Mouse (Mus musculus) hematopoietic stem cell, adult 5-6 weeks (primary cell): ENCODE results near the gene Rpa1. TPM values are rescaled to one million over a fixed set of nuclear protein-coding genes. Genes with fewer than 3 reads are reported as not detected.
A peak's percentile ranks its signal among the peaks of the same experiment; 100 is the strongest.
"Not testable (repeated sequence)": the region's sequence is repeated elsewhere in the genome, so short reads cannot be mapped to it uniquely, and the experiment has no call there.

Experiments used
- ATAC-seq, 2 experiments: fragments of 125-278 bp in 1 of 2; replicated peaks in 1 of 2; 2 replicates each; pipeline ENCODE4 v1.8.0; 2016 to 2017; ENCODE audit warnings: inconsistent platforms in 2 of 2, mild to moderate bottlenecking in 2 of 2, moderate number of reproducible peaks in 2 of 2, low read depth in 1 of 2, moderate TSS enrichment in 1 of 2; ENCODE audit not compliant: low FRiP score in 2 of 2, poor library complexity in 2 of 2, severe bottlenecking in 2 of 2, insufficient read depth in 1 of 2, low TSS enrichment in 1 of 2
- total RNA-seq: library from RNA; stranded (forward); fragments of 172-1452, 232-1000 nt; gene quantifications from 2 replicates; pipeline ENCODE4 v1.2.3, GENCODE M21; 2017

The Rpa1 gene
- total RNA-seq, 1 experiment from 2014 or later = 160 TPM

- ATAC-seq = no peak
Measured at GRCm38 (mm10) chr11:75294862-75295261, 53.3 kb downstream of the Rpa1 start.

DNA sequence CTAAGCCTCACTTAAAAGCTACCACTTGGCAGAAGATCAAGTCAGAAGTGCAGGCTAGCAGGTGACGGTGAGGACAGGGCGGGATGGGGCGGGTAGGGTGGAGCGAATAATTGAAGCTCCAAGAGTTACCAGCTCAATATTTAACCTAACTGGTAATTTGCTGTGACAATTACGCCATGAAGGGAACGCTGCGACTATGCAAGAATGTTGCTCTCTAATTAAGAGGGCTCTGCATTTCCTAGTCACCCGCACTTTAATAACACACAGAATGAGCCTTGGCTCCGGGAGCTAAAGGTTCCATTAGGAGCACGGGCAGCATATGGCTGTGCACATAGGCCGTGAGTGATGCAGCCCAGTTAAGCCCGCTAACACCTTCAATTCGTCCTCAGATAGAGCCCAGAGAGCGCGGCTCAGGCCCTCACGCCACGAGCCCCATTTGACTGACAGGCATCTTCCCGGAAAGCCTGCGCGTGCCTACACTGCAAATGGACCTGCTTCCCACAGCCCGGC, 54.2 kb downstream of the Rpa1 start:
- ATAC-seq = no peak

DNA sequence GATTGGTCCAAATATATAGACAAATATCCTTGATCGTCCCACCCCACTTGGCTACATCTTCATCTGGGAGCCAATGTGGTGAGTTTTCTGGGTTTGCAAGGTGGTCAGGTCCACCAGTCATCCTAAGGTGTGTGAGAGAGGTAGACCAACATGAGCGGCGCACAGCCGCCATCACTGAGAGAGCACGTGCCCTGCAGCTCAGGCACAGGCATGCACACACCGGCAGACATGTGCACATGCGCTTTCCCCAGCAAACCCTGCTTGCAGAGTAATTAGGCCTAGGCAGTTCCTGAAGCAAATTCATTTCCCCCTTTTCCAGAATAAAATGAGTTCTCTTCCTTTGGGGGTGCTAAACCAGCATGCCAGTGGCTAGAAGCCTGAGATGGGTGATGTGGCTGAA, 55.8 kb downstream of the Rpa1 start:
- ATAC-seq = no peak

DNA sequence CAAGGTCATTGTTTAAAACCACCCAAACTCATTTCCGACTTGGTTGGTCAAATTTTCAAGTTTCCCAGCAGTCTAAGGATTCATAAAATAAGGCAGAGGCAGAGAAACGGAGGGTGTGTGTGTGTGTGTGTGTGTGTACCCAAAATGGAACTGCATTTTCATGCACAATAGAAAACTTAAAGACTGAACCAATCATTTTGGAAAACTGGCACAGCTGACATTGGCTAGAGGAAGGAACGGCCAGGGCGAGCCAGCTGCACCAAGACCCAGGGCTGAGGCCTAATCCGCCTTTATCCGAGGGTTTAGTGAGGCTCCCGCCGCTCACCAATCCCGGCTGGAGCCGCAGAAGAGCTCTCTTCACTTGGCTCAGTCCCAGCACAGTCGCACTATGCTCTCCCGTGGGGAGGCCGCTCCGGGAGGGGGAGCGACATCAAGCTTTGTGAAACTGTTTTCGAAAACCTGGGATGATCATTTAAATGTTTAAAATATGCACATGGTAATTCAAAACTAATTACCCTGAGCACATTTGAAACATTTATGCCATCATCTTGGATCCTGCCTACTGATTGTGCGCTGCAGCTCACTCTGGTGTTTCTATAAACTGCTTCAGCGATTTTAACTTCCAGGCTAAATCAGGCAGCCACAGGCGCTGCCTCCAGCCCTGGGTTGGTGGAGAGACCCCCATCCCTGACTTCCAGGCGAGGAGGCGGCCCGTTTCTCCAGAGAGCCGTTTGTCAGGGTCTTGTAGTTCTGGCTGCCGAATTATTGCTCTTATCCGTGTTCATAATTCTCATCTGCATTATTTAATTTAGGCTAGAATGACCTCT, 56.5 kb downstream of the Rpa1 start:
- ATAC-seq = no peak

- ATAC-seq = peak; percentile 75 to 77
Measured at GRCm38 (mm10) chr11:75290566-75291271, 57.4 kb downstream of the Rpa1 start.

DNA sequence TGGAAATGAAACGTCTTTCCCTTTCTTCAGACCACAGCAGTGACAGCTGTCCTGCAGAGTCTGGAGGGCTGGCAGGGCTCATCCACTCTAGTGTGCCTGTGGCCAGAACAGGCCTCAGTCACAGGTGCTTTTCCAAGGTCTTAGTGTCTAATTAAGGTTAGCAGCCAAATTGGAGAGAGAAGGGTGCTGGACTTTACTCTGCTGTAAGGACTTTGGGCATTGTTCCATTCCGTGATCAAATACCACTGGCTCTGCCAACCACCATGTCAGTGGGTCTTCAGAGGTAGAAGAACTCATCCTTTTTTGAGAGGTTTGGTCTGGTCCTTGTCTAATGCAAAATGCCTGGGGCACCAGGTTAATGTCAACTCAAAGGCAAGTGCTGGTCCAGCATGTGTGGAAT, 59.0 kb downstream of the Rpa1 start:
- no peak for ATAC-seq

GRCm38 (mm10) chr11:75288517-75288916, 59.6 kb downstream of the Rpa1 start:
- no peak for ATAC-seq

GRCm38 (mm10) chr11:75287940-75288339, 60.2 kb downstream of the Rpa1 start:
- no peak for ATAC-seq

- no peak for ATAC-seq
Measured at GRCm38 (mm10) chr11:75286868-75287267, 61.3 kb downstream of the Rpa1 start.

DNA sequence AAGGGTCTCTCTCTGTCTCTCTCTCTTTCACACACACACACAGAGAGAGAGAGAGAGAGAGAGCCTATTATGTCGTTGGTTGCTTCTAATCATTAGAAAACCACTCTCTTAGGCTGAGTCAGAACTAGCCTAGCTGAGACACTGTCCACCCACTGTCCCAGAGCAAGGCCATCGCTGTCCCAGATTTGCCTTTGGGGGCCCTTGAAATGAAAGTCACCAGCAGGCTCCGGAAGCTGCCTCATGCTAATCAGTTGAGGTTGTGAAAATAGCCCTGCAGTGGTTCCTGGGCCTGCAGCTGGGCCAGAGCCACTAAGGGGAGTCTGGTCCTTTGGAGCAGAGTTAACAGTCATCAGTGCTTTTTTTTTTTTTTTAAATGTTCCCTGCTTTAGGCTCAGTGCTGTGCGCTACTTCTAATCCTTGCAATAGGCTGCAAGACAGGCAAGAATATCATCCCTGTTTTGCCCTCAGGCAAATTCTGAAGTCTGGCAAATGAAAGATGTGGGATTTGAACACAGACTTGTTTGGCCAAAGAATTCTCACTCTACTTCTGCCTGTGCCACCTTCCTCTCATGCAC, 62.1 kb downstream of the Rpa1 start:
- no peak for ATAC-seq

GRCm38 (mm10) chr11:75283784-75284183, 64.3 kb downstream of the Rpa1 start:
- not testable (repeated sequence) for ATAC-seq

DNA sequence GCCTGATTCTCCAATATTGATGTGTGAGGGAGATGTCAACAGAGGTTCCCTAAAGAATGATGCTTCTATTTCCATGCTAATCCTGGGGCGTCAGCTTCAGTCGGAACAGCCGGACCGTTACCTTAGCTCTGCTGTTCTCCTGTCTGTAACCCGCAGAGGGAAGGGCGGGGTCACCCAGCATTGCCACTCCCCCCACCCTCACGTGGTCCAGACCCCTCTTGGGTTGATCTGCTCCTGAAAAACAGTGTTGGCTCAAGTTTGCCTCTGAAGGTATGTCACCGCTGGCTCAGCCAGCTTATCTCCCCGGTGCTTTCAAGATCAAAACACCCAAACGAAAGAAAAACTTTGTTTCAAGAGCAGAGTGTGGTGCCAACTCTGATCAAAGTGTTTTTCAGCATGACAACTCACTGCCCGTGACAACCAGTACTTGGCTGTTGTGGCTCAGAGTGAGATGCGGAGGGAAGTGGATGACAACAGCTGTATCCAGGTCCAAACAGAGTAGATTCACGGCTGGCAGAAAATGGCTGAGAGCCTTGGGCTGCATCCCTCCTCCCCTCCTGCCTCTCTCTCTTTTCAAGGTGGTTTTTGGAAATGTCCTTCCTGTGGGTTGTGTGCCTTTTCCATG, 65.5 kb downstream of the Rpa1 start:
- peak; percentile 43 to 56 for ATAC-seq

DNA sequence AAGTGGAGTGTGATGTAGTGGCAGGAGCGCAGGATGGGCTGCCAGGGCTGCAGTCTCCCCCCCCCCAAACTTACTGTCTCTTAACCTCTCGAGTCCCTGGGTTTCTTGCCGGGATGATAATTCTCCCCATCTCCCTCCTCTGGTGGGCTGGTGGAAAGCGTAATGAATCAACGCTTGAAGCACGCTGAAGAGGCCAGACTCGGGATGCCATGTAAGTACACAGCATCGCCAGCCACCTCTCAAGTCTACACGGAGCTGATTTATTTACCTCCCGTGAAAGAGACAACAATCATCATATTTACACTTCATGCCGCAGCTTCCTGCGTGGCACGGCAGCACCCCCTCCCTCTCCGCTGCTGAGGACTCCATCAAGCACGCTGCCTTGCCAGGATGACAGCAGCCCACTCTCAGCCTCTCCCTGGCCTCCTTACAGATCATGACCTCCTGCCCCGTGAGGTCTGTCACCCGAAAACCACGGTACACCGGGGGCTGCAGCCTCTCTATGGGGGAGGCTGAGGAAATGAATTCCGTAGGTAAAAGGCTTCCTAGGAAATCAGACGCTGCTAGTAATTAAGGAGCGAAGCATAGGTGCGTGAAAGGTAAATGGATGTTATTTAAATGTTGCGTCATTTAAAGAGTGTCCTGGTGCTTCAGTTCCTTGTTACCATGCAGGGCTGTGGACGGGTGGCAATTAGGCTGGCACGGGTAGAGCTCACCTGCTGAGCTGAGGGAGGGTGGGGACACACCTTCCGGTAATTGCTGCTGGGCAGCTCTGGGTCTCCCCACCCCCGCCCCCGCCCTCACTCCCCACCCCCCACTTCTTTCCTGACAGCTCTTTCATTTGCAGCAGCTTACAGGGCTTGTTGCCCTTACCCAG, 66.5 kb downstream of the Rpa1 start:
- ATAC-seq = no peak

DNA sequence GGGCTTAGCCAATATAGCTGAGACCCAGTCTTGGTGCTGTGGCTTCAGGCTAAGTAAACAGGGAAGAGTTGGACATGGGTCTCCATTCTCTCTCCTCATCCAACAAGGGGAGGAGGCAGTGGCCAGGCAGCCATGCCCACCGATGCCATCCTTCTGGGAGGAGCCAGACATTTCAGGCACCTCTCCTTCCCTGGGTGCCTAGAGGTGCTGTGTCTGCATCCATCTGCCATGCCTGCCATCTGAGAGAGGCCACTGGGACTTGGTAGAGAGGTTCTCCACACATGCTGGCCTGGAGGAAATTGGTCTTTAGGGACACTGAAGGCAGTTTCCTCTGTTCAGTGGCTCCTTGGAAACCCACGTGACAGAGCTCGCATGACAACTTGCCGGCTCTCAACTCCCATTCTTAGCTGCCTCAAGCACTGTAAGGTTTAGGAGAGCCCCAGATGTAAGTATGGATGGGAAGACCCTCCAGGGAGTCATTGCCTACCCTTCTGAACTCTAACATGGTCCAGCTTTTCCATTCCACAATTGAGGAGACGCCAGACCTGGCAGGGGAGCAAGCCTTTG, 67.6 kb downstream of the Rpa1 start:
- no peak for ATAC-seq

DNA sequence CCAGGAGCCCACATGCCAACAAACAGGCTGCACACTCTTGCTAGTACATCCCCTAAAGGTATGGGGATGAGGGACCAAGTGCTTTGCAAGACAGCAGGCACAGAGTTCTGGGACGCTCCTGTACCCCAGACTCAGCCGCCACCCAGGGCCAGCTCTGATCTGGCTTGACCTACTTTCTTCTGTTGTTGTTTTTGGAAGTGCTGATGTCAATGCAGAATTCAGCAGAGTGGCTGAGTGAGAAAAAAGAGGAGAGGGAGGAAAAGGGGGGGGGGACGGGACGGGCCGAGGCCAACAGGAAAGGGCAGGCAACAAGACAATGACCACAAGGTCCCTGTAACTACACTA, 68.1 kb downstream of the Rpa1 start:
- no peak for ATAC-seq

GRCm38 (mm10) chr11:75279342-75280065, 68.6 kb downstream of the Rpa1 start:
- ATAC-seq = peak; percentile 24 to 25; a peak in 3 of 4 replicates
